Mouse (Mus musculus): ENCODE results near the gene Rsph6a.

Gene Rsph6a

DNA sequence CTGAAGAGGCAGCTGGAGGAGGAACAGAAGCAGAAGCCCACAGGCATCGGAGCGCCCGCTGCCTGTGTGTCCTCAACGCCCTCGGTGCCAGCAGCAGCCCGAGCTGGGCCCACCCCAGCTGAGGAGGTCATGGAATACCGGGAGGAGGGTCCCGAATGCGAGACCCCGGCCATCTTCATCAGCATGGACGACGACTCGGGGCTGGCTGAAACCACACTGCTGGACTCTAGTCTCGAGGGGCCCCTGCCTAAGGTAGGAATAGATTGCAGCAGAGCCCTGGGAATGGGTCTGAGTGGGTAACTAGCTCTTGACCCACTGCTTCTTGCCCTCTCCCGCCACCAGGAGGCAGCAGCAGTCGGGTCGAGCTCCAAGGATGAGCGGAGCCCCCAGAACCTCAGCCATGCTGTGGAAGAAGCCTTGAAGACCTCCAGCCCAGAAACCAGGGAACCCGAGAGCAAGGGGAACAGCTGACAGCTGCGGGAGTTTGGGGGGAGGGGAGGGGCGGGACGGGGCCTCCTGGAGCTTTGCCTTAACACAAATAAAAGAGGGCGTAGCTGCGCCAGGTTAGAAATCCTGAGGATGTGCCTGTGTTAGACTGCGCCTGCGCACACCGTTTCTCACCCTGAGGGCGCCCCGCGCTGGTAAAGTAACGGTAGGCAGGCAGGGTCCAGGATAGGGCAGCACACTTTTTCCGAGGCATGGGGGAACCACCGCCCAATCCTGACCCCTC, at the start of gene Rsph6a:
Rsph6a (plus strand) TSS at position 644 of the 730 bp plus-strand sequence.
- DNase-seq, result no peak

- DNase-seq, result no peak
Measured at GRCm38 (mm10) chr7:19005417-19006121, 48.9 kb upstream of the Rsph6a start.

DNA sequence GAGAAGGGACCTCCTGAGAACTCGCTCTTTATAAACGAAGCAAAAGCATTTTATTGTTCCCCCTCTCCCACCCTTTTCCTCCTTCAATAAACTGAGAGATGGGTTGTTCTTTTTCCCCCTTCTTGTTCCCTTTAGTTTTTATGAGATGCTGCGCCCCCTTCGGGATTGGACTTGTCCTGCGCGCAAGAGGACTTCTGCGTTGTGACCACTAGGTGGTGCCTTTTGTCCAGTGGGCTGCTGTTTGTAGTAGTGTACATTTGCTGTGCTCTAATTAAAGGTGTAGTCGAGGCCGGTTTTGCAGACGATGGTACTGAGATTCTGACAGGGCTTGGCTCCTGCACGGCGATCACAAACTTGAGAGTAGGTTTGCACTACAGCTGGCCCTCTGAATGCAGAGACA, 48.0 kb upstream of the Rsph6a start:
- peak; percentile 95 for DNase-seq

DNA sequence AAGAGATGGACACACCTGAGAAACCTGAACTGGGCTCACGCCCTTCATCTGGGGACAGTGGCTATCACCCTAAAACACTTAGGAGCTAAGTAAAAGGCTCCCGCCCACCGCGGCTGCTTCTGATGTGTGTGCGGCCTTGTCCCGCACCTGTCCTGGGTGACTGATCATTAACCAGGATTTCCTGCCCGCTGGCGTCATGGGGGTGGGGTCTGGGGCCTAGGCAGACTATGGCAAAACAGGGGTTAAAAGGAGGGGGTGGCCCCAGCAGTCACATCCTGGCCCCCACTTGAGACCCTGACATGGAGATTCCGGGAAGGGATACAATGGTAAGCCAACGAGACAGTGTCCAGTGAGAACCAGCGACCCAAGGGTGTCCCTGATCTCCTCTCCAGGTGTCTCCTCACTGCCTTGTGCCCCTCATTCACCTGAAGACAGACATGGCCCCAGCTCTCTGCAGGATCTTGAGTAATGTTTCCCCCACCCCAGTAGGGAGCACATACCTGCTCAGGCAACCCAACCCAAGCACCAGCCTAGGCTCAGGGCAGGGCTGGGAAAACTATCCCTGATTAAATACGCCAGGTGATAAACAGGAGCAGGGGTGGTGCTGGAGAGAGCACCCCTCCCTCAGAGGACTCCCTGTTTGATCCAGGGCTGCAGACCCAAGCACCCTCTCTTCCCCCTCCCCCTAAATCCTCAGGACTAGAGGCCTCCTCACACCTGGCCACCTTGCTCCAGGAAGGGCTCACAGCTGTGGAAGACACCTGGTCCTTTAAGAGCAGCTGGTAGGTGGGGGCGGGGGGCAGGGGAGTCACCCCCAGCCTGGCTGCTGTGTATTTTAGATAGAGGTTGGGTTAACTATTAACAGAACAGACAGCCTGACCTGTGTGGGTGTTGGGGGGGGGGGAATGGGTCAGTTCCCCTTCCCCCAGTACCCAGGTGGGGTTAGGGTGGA, 47.2 kb upstream of the Rsph6a start:
- DNase-seq, result peak; percentile 48

DNA sequence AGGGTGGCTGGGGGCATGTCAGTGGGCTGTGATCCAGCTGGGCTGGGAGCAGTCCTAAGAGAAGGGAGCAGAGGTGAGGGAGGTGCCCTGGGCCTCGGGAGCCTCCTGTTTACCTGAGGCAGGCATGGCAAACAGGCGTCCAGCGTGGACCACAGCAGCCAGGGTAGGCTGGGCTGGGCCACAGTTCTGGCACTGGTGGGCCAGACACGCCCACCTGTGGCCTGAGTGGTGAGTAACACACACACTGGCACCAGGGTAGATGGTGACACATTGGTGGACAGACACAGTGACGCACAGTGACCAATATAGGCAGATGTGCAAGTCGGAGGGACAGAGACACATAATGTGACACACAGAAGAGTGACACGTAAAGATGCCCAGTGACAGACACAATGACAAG, 43.9 kb upstream of the Rsph6a start:
- no peak for DNase-seq

GRCm38 (mm10) chr7:19012025-19012621, 42.4 kb upstream of the Rsph6a start:
- DNase-seq, result no peak

DNA sequence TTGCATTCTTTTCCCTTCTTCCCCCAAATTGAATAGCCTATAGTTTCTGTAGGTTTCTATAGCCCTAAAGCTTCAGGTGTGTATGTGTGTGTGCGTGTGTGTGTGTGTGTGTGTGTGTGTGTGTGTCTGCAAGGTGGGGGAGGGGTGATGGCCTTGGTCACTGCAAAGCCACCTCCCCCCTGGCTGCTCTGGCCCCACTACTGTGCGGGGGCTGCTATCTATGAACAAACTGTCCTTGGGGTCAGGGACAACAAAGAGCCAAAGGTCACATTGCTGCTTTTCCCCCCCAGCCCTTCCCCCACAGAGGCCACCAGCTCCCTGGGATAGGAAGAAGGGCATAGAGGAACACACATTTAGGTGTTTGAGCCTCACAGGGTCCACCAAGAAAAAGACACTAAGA, 41.6 kb upstream of the Rsph6a start:
- no peak for DNase-seq

GRCm38 (mm10) chr7:19014452-19014851, 40.0 kb upstream of the Rsph6a start:
- no peak for DNase-seq

- DNase-seq, result no peak
Measured at GRCm38 (mm10) chr7:19016042-19016441, 38.4 kb upstream of the Rsph6a start.

DNA sequence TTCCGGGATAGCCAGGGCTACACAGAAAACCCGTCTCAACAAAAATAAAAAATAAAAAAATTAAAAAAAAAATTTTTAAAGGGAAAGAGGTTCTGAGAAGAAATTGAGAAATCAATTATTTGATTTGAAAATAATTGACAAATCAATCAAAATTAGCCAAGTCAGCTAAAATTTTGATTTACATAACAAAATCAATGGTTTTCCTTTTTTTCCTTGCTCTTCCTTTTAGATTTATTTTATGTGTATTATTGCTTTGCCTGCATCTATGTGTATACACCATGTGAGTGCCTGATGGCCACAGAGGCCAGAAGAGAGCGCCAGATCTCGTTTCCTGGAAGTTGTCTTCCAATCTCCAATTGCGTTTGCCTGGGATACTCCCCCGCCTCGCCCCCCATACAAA, 36.6 kb upstream of the Rsph6a start:
- DNase-seq, result no peak

GRCm38 (mm10) chr7:19021048-19021447, 33.4 kb upstream of the Rsph6a start:
- no peak for DNase-seq

DNA sequence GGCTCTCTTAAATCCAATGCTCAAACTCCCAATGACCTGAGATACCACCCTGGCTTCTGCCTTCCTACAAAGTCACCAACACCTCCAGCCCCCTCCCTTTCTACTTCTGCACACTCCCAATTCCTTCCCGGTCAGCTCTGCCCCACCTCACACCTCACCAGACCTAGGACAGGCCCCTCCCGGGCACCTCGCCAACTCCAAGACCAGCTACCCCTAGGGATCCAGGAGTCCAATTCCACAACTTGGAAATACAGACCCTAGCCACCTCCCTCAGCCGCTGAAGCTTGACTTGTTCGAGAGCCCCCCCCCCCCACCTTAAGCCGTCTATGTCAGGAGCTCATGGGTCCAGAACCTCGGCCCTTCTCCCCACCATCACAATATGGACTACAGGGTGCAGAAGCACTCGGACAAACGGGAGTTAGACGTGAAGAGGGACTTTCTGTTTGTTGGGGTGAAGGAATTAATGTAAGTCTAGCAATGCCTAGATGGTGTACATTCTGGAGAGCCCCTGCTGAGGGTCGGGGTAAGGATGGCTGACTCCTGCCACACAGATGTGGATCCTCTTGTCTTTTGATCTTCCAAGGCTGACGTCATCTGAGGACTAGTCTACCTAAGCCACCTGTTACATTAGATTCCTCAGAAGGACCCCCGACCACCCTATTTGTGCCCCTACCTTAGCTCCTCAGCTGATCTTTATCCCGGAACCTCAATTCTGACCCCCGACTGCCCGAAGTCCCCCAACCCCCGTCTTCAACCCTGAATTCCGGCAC, 32.1 kb upstream of the Rsph6a start:
- no peak for DNase-seq

DNA sequence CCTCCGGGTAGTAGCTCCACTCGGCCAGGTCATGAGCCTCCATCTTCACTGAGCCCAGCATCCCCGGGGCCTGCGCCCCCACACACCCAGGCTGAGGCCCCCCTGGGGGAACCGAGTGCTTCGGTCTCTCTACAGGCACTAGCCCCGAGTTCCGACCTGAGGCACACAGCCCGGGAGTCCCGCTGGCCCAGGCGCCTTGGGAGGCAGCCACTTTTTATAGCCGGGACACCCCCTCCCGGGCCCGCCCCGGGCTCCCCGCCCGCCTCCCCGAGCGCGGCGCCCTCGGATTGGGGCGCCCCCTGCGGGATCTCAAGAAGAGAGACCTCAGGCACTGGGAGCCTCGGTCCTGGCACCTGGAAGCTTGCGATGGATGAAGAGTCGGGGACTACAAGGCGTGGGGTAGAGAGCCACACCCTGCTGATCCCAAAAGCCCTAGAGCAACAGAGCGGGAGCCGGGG, 31.1 kb upstream of the Rsph6a start, which contains the start of gene Foxa3:
Foxa3 (minus strand) TSS at position 182 of the 458 bp plus-strand sequence.
- peak; percentile 46 for DNase-seq

GRCm38 (mm10) chr7:19024096-19024506, 30.4 kb upstream of the Rsph6a start, which contains the start of gene Sympk:
Gene Sympk (plus strand): TSS chr7:19024377.
- DNase-seq, result peak; percentile 96

DNA sequence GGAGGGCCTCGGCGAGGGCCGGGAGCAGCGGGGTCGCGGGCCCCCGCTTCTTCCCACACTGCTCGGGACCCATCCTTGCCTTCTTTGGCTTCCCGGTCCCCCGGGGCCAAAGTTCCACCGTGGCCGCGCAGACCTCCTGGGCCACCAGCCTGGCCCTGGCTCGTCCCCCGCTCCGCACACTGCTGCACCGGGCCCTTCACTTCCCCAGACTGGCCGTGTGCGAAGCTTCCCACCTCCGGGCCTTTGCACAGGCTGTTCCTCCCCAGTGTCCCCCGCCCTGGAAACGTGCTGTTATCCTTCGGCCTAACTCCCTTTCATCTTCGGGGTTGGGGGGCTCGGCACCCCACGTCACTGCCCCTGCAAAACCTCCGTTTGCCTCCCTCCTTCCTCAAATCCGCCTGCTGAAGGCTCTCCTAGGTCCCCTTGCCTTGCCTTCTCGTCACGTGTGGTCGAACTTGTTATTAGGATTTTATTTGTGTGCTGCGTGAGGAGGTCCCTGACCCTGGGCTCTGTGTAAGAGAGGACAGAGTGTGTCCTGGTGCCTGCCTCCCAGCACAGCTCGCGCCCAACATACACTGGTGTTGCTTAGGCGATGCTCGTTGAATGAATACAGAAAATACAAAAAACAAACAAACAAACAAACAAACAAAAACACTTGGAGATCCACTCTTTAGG, 29.8 kb upstream of the Rsph6a start:
- DNase-seq, result peak; percentile 49

GRCm38 (mm10) chr7:19028067-19028466, 26.4 kb upstream of the Rsph6a start:
- DNase-seq, result no peak

DNA sequence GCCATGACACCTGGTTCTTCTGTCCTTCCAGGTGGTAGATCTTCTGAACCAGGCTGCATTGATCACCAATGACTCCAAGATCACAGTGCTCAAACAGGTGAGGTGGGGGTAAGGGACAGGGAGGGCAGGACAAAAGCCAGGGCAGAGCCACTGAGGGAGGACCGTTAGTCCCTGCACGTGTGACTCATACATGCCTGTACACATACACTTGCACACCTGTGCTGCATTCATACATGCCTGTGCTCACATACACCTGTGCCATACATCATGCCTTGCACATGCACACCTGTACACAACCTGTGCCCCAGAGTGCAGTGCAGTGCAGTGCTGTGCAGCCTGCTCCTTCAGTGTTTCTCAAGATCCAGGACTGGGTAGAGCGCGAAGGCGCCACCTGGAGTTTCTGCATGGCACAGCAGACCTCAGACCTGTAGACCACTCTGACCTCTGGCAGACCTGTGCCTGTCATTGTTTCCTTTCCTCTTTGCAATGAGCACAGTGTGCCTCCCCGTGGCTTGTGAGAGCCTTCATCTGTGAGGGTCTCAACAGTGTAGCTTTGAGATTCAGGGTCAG, 25.3 kb upstream of the Rsph6a start:
- DNase-seq, result peak; percentile 71

DNA sequence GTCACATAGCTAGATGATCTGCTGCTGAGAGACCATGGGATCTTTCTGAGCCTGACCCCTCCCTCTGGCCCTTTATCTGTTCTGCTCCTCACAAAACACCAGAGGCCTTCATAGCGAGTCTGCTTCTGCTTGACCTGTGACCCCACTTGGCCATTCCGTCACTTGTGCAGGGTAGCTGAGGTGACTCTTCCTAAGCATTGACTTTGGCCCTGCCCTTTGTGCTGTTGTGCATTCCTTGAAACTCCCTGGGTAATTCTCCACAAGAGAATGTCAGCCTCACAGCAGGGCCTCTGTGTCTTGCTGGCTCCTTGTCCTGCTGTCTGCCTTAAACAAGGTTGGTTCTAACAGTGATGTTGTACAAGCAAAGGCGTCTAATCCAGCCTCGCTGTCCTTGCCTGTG, 22.8 kb upstream of the Rsph6a start:
- peak; percentile 29 for DNase-seq

DNA sequence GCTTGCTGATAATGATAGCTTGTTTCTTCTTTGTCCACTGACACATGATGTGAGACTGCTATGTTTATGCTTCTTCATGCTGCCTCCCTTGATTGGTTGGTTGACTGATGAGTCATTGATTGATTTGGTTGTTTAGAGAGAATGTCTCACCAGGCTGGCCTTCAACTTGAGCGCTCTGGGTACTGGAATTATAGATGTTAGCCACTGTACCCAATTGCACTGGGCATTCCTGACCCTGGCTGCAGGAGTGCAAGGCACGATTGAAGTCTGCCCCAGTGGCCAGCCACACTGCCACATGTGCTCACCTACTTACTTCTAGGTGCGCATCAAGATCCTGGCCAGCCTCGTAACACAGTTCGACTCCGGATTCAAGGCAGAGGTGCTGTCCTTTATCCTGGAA, 9.9 kb upstream of the Rsph6a start:
- no peak for DNase-seq

- no peak for DNase-seq
Measured at GRCm38 (mm10) chr7:19046286-19047069, 8.0 kb upstream of the Rsph6a start.
